Mouse (Mus musculus): ENCODE measurements around the gene Sema7a.

Sema7a gene

GRCm38 (mm10) chr9:57985304-57985703 is 45.4 kb downstream of the Sema7a start:
- peak; percentile 46 for DNase-seq

- no peak for DNase-seq
Measured at GRCm38 (mm10) chr9:57986293-57986692, 46.4 kb downstream of the Sema7a start.

- no peak for DNase-seq
Measured at GRCm38 (mm10) chr9:57988098-57988497, 48.2 kb downstream of the Sema7a start.

- no peak for DNase-seq
Measured at GRCm38 (mm10) chr9:57989309-57989708, 49.4 kb downstream of the Sema7a start.

GRCm38 (mm10) chr9:57990438-57991110 is 50.7 kb downstream of the Sema7a start:
- no peak for DNase-seq

- no peak for DNase-seq
Measured at GRCm38 (mm10) chr9:57992060-57992459, 52.1 kb downstream of the Sema7a start.

- no peak for DNase-seq
Measured at GRCm38 (mm10) chr9:57992781-57993591, 53.1 kb downstream of the Sema7a start.

GRCm38 (mm10) chr9:57995282-57995681 is 55.4 kb downstream of the Sema7a start:
- no peak for DNase-seq

- DNase-seq: no peak
Measured at GRCm38 (mm10) chr9:57997511-57998031, 57.7 kb downstream of the Sema7a start.

- peak; percentile 39 for DNase-seq
Measured at GRCm38 (mm10) chr9:57998032-57998659, 58.2 kb downstream of the Sema7a start.

GRCm38 (mm10) chr9:57998685-57999084 is 58.8 kb downstream of the Sema7a start:
- DNase-seq: no peak

GRCm38 (mm10) chr9:57999676-58000075 is 59.8 kb downstream of the Sema7a start:
- DNase-seq: no peak

- no peak for DNase-seq
Measured at GRCm38 (mm10) chr9:58003272-58003671, 63.4 kb downstream of the Sema7a start.

GRCm38 (mm10) chr9:58005753-58006461 is 66.0 kb downstream of the Sema7a start, which contains the start of gene Cyp11a1:
Cyp11a1 (plus strand) TSS chr9:58006411.
- DNase-seq: no peak

GRCm38 (mm10) chr9:58008336-58009014 is 68.6 kb downstream of the Sema7a start:
- DNase-seq: no peak

- no peak for DNase-seq
Measured at GRCm38 (mm10) chr9:58009015-58009362, 69.1 kb downstream of the Sema7a start.

- DNase-seq: no peak
Measured at GRCm38 (mm10) chr9:58009588-58009987, 69.7 kb downstream of the Sema7a start.

GRCm38 (mm10) chr9:58011027-58011426 is 71.1 kb downstream of the Sema7a start:
- DNase-seq: no peak

- DNase-seq: no peak
Measured at GRCm38 (mm10) chr9:58011552-58011951, 71.6 kb downstream of the Sema7a start.
